Mouse (Mus musculus): ENCODE measurements around the gene Atp8a2.

Atp8a2 gene

DNA sequence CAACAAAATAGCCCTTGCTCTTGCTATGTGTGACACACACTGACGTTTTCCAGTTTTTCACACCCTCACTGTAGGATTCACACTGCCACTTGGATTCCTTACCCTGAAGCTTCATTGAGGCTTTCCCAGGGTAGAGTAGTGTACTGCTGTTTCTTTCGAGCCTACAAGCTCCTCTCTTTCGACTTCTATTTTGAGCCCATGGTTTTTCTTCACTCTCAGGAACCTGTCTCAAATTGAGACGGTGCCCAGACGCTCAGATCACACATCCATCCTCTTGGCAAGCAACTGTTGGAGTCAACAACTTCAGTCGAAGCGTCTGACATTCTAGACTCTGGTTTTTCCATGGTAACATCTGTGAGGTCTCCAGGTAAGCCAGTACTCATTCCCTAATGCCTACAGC is at the start of gene Atp8a2:
Atp8a2 (minus strand) TSS at position 296 of the 400 bp plus-strand sequence.
- no peak for DNase-seq (ENCODE audit: extremely low read depth, low read depth)

DNA sequence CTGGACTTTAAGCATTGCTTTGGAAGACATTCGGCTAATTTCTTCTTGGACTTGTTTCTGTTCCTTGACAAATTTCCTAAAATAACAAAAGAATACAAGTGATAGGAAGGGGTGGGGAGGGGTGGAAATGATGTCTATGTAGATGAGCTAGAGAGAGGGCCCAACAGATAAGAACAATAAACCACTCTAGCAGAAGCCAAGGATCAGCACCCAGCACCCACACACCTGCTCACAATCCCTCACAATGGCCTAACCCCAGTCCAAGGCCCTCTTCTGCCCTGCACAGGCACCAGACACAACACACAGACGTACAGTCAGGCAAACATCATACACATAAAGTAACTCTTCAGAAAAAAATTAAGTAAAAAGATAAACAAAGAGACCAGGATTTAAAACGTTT is 41.6 kb upstream of the Atp8a2 start:
- no peak for DNase-seq (ENCODE audit: extremely low read depth, low read depth)

DNA sequence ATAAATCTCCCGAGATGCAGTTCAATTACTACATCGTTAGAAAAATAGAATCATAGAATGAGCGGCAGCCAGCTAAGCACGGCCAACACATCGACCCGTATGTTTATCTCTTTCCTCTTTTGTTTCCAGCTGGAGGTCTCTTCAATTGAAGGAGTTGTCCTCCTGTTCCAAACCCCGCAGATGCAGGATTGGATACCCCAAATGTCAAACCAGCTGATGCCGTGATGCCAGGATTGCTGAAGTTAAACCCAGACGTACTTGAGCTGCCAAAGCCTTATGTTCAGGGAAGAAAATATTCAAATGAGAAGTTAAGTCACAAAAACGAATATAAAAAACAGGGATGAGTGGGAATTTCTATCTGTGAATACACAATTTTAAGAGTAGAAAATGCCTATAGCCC is 22.9 kb upstream of the Atp8a2 start:
- DNase-seq (ENCODE audit: extremely low read depth, low read depth) = no peak

DNA sequence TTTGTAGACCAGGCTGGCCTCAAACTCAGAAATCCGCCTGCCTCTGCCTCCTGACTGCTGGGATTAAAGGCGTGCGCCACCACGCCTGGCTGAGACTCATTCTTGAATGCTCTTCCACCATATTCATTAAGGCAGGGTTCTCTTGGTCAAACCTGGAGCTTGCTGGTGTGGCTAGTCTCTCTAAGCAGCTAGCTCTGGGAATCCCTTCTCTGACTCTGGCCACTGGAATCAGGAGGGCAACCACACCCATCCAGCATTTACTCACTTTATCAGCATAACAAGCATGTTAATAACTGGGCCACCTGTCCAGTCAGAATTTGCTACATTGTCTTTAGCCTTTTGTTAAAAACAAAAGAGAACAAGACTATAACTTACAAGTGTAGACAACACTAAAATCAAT is 20.6 kb upstream of the Atp8a2 start:
- no peak for DNase-seq (ENCODE audit: extremely low read depth, low read depth)

DNA sequence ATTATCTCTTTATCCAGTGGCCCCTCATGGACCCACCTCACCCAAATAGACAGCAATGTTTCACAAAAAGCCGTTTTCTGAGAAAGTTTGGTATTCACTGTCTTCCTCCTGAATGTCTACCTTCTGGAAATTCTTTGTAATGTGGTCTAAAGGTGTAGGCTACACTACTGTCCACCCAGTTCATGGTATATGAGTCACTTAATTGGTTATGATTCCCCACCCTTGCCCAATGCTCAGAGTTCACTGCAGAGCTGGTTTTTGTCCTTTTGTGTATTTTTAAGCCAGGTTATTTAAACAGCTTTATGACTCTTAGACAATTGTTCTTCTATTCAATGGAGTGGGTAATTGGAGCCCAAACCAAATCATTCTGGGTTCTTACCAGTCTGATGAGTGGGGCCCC is 19.1 kb upstream of the Atp8a2 start:
- DNase-seq (ENCODE audit: extremely low read depth, low read depth) = no peak

DNA sequence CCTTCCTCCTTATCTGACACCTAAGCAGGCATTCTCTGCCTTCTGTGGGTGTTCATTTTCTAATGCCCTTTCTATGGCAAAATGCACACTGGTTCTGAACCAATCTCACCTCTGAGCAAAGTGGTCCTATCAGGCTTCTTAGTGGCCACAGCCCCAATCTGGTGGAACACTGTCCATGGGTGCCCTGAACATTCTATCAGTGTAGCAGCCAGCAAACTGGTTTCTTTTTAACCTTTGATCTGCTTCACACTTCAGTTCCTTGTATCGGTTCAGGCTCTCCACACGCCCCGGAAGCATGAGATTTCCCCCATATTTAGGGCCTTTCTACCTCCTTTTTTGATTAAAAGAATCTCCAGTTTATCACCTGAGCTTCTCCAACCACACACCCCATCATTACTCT is 18.0 kb upstream of the Atp8a2 start:
- no peak for DNase-seq (ENCODE audit: extremely low read depth, low read depth)

DNA sequence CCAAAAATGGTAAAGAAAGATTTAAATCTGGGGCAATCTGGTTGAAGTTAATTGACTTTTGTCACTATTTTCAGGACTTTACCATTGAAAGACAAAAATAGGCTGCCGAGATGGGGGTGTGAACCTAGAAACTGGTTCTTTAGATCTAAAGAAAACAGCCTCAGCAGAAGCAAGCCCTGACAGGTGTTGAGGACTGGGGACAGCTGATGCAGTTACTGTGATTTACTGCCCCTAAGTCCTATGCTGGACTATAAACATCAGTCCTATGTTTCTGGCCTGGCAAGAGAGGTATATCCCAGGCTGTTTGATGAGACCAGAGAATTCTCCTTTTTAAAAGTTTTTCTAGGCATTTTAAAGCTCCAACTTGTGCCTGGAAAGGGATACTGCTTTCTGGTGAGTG is 17.1 kb upstream of the Atp8a2 start:
- DNase-seq (ENCODE audit: extremely low read depth, low read depth) = no peak

DNA sequence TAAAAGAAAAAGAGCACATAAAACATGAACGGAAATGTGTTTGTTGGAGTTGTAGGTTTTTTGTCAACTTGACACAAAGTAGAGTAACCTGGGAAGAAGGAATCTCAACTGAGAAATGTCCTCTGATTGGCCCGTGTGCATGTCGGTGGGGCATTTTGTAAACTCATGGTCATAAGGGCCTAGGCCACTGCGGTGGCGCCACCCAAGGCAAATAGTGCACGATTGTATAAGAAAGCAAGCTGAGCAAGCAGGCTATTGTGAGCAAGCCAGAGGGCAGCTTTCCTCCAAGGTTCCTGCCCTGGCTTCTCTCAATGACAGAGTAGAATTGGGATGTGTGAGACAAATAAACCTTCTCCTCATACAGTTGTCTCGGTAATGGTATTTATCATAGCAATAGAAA is 12.2 kb upstream of the Atp8a2 start:
- no peak for DNase-seq (ENCODE audit: extremely low read depth, low read depth)

DNA sequence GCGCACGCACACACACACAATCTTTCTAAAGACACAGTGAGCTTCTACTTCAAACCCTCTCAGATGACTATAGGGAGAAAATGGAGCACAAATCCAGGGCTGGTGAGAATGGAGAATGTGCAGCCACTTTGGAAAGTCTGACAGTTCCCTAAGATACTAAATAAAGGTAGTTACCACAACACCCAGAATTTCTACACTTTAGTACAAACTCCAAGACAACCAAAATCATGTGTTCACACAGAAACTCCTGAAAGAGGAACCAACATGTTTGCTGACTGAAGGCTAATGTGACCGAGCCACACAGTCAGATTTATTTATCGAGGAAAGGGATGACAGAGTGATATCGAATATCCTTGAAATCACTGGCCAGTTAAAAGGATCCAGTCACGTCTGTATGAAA is 8.0 kb upstream of the Atp8a2 start:
- DNase-seq (ENCODE audit: extremely low read depth, low read depth) = no peak

DNA sequence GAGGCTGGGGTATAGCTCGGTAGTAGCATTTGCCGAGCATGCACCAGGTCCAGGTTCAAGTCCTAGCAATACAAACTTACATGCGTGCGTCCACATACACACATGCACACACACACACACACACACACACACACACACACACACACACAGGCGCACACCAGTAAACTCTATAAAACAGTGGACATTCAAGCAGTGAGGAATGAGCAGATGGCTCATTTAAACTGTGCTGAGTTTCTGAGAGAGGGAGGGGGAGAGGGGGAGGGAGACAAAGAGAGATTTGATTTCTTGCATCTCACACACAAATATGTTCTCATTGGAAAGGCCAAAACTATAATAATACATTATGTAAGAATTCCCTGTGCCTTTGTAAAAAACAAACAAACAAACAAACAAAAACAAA is 980 bp downstream of the Atp8a2 start:
- DNase-seq (ENCODE audit: extremely low read depth, low read depth) = no peak

DNA sequence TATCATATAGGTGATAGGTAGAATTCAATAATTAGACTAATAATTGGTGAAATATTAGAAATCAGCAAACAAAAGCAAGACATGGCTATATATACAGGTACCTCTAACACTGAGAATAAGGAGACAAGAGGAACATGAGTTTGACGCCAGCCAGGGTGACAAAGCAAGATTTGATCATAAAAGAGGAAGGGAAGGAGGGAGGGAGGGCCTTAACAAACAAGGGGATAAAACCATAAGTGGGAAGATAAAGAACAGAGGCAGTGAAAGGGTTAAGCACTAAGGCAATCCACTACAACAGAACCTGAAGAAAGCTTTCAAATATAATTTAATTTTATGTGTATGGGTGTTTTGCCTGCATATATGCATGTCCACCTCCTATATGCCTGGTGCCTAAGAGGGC is 2.4 kb downstream of the Atp8a2 start:
- peak; percentile 80 for DNase-seq (ENCODE audit: extremely low read depth, low read depth)

DNA sequence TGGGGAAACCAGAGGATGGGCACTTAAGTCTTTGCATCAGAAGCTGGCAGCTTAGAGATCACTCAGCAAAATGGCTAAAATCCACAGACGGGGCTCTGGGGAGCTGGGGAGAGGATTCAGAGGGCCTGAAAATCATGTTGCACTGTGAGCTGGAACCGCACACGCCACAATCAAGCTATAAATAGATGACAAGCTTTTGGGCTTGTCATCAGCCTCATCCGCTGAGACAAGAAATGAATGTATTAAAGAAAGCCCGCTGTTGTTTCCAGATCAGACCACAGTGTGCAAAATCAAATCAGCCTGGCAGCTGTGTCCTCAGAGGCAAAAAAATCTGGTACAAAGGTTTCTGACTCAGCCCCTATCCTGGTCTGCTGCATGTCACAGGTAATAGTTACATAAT is 7.2 kb downstream of the Atp8a2 start:
- no peak for DNase-seq (ENCODE audit: extremely low read depth, low read depth)

DNA sequence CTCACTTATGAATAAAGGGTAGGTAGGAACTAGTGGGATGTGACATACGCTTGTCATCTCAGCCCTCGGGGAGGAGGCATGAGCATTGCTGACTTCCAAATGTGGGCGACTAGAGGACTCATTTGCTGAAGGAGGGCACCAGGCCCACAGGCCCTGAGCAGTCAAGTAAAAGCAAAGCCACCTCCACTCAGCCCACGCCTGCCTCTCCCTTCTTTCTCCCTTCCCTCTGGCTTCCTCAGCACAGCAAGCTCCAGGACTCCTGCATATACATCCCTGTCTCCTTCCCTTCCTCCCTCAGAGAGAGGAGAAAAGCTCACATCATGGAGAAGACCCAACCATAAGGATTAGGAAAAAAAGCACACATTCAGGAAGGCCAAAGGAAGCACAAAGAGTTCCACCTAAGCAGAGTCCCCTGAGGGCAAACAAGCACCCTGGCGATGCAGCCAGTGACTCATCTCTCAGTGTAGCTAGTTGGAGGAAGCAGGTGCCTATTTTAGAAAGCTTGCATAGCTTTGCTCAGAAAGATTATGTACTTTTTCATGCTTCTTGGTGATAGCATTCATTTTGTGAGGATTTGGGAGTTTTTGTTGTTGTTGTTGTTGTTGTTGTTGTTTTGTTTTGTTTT is 8.7 kb downstream of the Atp8a2 start:
- no peak for DNase-seq (ENCODE audit: extremely low read depth, low read depth)

DNA sequence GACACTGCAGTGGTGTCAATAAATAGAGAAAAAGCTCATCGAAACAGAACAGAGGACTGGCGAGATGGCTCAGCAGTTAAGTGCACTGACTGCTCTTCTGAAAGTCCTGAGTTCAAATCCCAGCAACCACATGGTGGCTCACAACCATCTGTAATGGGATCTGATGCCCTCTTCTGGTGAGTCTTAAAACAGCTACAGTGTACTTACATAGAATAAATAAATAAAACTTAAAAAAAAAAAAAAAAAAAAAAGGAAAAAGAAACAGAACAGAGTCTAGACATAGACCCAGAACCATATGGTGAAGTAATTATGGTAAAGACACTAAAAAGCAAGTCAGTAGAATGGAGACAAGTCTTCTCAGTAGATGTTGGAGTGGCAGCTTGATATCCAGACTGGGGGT is 15.7 kb downstream of the Atp8a2 start:
- no peak for DNase-seq (ENCODE audit: extremely low read depth, low read depth)

DNA sequence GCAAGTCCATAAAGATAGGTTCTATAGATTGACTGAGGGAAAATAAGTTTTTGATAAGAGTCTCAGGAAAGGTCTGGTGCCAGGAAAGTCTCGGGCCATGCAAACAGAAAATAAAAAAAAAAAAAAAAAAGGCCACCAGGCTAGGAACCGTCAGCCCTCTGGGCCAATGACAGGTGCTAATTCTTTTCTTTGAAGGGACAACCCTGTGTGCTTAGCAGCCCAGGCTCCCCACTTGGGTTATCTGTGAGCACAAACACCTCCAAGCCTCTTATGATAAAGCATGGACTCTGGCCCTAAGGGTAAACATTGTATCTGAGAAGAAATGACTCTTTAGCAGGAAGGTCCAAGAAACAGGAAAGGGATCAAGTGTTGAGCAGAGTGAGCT is 18.4 kb downstream of the Atp8a2 start:
- no peak for DNase-seq (ENCODE audit: extremely low read depth, low read depth)

DNA sequence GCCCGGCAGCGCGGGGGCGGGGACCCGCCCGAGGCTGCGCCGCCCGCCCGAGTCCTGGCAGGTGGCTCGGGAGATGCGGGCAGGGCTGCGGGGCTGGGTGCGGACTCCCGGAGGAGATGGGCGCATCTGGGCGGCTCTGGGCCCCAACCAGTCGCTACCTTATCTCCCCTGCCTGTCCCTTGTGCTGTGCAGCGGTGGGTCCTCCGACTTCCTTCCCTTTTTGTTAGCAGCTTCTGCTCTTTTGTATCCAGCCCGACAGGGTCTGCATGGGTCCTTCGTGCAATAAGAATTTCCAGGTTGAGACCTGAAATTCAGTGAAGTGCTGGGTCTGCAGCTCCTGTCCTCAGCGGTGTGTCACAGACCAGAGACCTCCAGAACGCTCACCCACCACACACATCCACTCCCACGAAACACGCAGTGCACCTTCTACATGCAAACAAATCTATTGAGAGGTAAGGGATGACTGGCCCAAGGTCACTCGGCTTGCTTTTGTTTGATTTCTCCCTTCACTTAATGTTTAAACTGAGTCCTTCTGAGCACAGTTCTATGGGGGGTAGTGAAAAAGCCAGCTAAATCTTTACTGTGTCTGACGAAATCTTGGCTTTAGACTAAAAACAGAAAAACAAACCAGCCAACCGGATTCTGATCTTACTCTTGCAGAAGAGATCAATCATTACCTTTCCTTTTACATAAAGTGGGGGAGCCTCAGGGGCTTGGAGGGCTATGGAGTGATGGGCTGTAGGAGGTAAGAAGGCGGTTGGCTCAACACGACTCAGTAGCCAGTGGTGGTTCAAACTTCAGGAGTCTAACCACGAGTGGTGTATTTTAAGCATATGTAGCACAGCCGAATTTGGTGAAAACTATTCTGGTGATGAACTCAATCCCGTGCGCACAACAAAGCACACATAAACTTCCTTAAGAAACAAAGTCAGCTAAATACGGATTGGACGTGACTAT is 19.1 kb downstream of the Atp8a2 start:
- DNase-seq (ENCODE audit: extremely low read depth, low read depth) = peak; percentile 67

DNA sequence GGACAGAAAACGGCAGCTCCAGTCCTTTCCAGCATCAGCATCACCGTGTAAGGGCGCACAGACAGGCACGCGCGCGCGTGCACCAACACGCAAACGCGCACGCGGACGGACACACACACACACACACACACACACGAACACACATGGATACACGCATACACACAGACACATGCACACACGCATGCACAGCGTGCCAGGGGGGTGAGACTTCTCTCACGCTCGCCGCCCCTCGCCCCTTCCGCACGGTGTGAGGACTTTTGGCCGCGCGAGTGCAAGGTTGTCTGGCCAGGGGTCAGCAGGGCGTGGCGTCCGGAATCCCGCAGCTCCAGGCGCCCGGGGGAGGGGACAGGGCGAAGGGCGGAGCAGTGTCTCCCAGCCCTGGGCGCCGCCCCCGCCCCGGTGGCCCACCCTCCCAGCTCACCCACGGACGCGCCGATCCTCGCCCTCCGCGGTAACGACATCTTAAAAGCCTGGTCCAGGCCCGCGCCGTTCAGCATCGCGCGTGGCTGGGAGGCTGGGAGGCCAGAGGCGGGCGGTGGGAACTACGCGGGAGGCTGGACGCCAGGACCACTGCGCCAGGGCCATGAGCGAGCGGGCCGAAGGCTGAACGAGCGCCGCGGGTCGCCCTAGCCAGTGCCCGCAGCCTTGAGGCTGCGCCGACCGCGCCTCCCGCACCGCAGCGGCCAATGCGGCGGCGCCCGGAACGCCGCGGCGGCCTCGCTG is 19.9 kb downstream of the Atp8a2 start:
- DNase-seq (ENCODE audit: extremely low read depth, low read depth) = no peak

DNA sequence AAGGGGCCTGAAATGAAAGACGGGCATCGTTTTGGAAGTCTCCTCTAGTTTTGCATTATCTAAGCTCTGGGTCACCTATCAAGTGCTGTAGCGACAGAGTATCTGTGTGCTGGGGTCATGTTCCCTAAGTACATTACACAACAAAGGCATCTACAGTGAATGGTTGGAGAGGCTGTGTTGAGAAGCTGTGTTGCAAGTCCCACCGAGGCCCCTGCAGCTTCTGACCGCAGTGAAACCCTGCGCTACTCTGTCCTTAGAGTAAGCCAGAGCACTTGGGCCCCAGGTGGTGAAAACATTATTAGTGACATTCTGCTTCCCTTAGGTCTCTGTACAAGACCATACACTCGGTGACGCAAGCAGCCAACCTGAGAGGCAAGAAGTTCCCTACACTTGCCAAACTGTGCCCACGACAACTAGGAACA is 20.5 kb downstream of the Atp8a2 start:
- no peak for DNase-seq (ENCODE audit: extremely low read depth, low read depth)

DNA sequence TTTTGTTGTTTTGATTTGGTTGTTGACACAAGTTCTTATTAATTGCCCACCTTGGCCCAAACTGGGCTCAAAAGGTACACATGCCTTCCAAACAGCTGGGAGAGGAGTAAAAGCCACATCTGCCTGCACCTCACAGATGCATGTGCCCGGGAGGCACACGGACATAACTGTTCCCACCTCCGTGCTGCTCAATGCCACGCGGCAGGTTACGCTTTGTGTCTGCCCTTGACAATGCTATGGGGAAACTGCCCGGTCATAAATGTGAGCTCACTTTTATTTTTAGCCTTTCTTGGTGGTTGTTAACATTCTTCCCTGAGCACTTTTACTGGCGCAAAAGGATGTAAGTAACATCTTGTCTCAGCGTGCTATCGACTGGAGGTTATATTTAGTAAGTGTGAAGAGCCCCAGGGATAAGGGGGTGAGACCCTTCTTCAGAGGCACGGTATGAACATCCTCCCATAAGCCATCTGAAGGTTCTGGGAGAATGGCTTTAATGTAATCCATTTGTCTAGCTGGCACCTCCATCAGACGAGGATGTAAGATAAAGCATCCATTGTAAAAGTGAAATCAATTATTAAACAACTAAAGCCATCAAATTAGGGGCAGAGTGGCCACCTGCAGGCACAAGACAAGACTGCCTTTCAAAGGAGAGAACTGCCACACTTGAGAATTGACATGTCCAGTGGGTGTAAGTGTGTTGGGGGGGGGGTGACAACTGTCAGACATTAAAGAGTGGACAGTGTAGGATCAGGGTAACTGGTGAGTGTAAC is 24.5 kb downstream of the Atp8a2 start:
- no peak for DNase-seq (ENCODE audit: extremely low read depth, low read depth)

DNA sequence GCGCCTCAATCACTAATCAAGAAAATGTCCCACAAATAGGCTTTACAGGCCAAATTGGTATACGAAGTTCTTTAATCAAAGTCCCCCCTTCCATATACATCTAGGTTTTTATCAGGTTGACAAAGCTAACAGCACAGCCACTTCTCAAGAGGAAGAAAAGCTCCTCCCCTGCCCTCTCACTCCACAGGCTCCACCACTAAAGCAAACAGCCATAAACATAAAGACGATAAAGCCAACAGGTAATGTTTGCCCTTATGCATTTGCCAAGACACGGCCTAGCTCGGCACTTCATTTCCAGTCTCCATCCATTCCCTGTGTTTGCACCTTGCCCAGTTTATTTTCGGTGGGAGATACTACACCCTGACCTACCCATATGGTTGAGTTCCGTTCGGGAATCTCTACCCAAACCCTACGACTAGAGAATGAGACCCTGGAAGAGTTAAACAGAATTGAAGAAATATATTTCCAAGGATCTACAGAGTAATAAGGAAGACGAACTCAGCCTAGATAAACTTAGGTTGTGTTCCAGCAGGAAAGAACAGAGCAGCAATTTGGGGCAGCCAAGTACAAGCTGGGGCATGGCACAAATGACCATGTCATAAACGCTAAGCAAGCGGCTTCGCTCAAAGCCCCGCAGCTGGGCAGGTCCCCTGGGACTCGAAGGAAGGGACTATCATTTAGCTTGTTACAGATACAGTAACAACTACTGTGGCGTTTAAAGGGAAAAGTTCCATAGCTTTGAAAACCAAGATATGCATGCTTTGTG is 26.0 kb downstream of the Atp8a2 start:
- no peak for DNase-seq (ENCODE audit: extremely low read depth, low read depth)

DNA sequence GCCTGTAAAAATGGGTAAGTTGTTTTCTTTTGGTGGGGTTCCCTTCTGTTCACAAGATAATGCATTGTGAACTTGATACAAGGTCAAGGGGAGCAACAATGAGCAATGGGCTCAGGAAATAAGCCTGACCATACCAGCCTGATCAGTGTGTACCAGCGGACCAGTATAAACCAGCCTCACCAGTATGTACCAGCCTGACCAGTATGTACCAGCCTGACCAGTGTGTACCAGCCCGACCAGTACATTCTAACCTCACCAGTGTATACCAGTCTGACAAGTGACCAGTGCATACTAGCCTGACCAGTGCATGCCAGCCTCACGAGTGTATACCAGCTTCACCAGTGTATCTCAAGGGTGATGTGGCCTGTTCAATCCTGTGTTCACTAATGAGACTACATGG is 33.6 kb downstream of the Atp8a2 start:
- no peak for DNase-seq (ENCODE audit: extremely low read depth, low read depth)

Data from MEL-GATA-1-ER (cell line).